Mouse (Mus musculus) midbrain, postnatal 0 days (tissue): ENCODE measurements around the gene Isca2. TPM values are rescaled to one million over a fixed set of nuclear protein-coding genes. Genes with fewer than 3 reads are reported as not detected.

Experiments used
- ATAC-seq: fragments of 200-750 bp; cut with Nextera tagmentation; 2 replicates; pipeline ENCODE4 v1.8.0; 2017; ENCODE audit warnings: moderate number of reproducible peaks, mild to moderate bottlenecking, moderate TSS enrichment, moderate library complexity; ENCODE audit not compliant: low FRiP score
- DNase-seq: peaks from one replicate; pipeline ENCODE4 v3.0.0-alpha.2; 2015; ENCODE audit warnings: low spot score
- H3K27ac ChIP-seq: fragments of 300-500 bp; sonication (generic); 2 replicates; pipeline ENCODE4 v1.5.1; 2014; ENCODE audit warnings: low read depth, mild to moderate bottlenecking, low read length, mixed read lengths
- H3K27me3 ChIP-seq: fragments of 300-500 bp; sonication (generic); 2 replicates; pipeline ENCODE4 v1.6.1; 2014; ENCODE audit warnings: low read length, control low read depth, mixed read lengths; ENCODE audit not compliant: insufficient read depth
- H3K36me3 ChIP-seq: fragments of 300-500 bp; sonication (generic); 2 replicates; pipeline ENCODE4 v1.6.1; 2014; ENCODE audit warnings: low read length, control low read depth, mixed read lengths; ENCODE audit not compliant: insufficient read depth
- H3K4me1 ChIP-seq: fragments of 300-500 bp; sonication (generic); 2 replicates; pipeline ENCODE4 v1.6.1; 2014; ENCODE audit warnings: mild to moderate bottlenecking, control low read depth, antibody characterized with exemption, low read length, mixed read lengths; ENCODE audit not compliant: insufficient read depth
- H3K4me2 ChIP-seq: fragments of 300-500 bp; sonication (generic); 2 replicates; pipeline ENCODE4 v1.6.1; 2014; ENCODE audit warnings: low read depth, mild to moderate bottlenecking, low read length, mixed read lengths; ENCODE audit not compliant: poor library complexity, severe bottlenecking
- H3K4me3 ChIP-seq: fragments of 300-500 bp; sonication (generic); 2 replicates; pipeline ENCODE4 v1.5.1; 2014; ENCODE audit warnings: low read depth, mild to moderate bottlenecking, low read length, moderate library complexity
- H3K9ac ChIP-seq: fragments of 300-500 bp; sonication (generic); replicated peaks from 2 replicates; pipeline ENCODE4 v1.6.1; 2014; ENCODE audit warnings: mild to moderate bottlenecking, low read length, moderate library complexity, mixed read lengths; ENCODE audit not compliant: poor library complexity, severe bottlenecking
- H3K9me3 ChIP-seq: fragments of 300-500 bp; sonication (generic); 2 replicates; pipeline ENCODE4 v1.6.1; 2016; ENCODE audit warnings: low read length, control low read depth
- CTCF ChIP-seq: IDR thresholded peaks from 2 replicates; pipeline ENCODE4 v1.5.1; 2016; ENCODE audit warnings: antibody characterized with exemption, mild to moderate bottlenecking
- WGBS: fragments of 180-500 bp; shearing (Covaris S2); extraction: QIAGEN DNeasy Blood & Tissue Kit; methylation state at CpG from one replicate; pipeline ENCODE4 v1.1.7; 2014; 5-methylcytosine and 5-hydroxymethylcytosine counted together
- polyA plus RNA-seq: library from polyadenylated mRNA; unstranded; fragments of >200 nt; fragmentation: Nextera tagmentation; extraction: Ambion mirVana; gene quantifications from 2 replicates; pipeline ENCODE4 v1.2.1, GENCODE M21; 2015
- total RNA-seq: library from RNA; depleted of rRNA; stranded (reverse); fragments of >200 nt; gene quantifications from 2 replicates; pipeline ENCODE4 v1.2.3, GENCODE M21; 2014; rRNA removed

The Isca2 gene
- total RNA-seq (58.8 and 63.7 TPM in 2 replicates), polyA plus RNA-seq (119 and 127 TPM in 2 replicates)

DNA sequence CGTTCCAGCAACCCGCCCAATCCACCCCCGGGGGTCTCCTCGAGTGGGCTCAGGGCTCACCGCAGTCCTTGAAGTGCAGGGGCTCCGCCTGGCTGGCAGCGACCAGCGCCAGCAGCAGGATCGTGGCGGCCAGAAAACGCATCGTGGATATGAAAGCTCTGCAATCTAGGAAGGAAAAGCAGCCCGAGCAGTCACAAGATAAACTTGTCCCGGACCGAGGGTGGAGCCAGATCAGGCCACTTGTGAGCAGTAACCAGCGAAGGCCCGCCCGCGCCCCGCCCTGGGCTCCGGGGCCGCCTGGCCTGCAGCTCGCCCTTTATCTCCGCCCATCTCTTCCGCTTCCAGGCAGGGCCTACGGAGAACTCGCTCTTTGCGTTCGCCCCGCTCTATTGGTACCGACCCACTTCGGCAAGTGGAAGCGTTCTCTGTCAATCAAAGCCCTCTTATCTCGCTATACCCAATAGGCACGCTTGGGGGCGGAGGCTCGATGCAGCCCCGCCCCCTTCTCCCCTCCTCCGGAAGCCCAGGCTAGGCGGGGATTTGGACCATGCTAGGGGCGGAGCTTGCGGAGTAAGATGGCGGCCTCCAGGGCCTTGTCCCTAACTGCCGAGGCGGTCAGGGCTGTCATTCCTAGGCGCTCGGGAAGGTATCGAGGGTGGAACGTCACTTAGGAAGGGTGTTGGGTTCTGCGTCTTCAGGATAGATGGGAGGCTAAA is at the start of gene Isca2, which contains the start of gene Npc2:
TSS of gene Isca2 (plus strand) at position 526 of the 716 bp plus-strand sequence.
TSS of gene Npc2 (minus strand) at position 427 of the 716 bp plus-strand sequence.
- peak within 1 kb of the TSS; percentile 62 for H3K4me3 ChIP-seq
- 1% methylated on average over 49 of the region's 50 CpGs for WGBS
- H3K27me3 ChIP-seq = no peaks in the 10 kb centered on the region

DNA sequence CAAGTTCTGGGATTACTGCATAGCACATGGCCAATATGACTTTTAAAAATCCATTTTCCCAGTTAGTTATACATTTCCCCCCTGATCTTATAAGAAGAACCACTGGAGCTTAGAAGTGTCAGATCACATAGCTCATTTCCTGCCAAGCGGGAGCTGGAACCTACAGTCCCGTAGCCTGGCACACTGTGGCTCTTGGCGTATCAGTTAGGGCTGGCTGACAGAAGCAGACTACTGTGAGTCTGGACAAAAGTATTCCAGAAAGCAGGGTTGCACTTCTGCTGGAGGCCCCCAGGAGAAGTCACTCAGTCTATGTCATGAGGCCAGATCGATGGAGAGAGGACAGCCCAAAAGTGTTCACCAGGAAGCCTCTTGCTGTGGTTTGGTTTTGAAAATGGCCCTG is 46.7 kb upstream of the Isca2 start:
- 83% methylated on average over 4 of the region's 4 CpGs for WGBS
- no peaks in the 10 kb centered on the region for H3K4me1 ChIP-seq
- H3K36me3 ChIP-seq = no peaks in the 10 kb centered on the region
- TF ChIP-seq CTCF = no peak
- H3K27me3 ChIP-seq = no peaks in the 10 kb centered on the region
- H3K27ac ChIP-seq = no peak overlapping the region
- no peaks in the 10 kb centered on the region for H3K9me3 ChIP-seq
- DNase-seq (no peak), ATAC-seq (no peak)
- H3K4me2 ChIP-seq = no peak overlapping the region
- no peak overlapping the region for H3K4me3 ChIP-seq
- no peak overlapping the region for H3K9ac ChIP-seq

More for the DNA sequence above, at the start of gene Isca2, which contains the start of gene Npc2:
- ATAC-seq (peak; percentile 97), DNase-seq (peak; percentile 100)
- Histone ChIP-seq H3K4me1 (peaks cover 6% of the 10 kb centered on the region; the same call in 1 of the 2 replicates), H3K36me3 (no peaks in the 10 kb centered on the region), H3K4me2 (peak within 1 kb of the TSS; percentile 89), H3K9me3 (no peaks in the 10 kb centered on the region), H3K9ac (peak within 1 kb of the TSS; percentile 86), H3K27ac (peak within 1 kb of the TSS; percentile 84)
- TF ChIP-seq CTCF = peak; percentile 29; the same call in 1 of the 2 replicates

DNA sequence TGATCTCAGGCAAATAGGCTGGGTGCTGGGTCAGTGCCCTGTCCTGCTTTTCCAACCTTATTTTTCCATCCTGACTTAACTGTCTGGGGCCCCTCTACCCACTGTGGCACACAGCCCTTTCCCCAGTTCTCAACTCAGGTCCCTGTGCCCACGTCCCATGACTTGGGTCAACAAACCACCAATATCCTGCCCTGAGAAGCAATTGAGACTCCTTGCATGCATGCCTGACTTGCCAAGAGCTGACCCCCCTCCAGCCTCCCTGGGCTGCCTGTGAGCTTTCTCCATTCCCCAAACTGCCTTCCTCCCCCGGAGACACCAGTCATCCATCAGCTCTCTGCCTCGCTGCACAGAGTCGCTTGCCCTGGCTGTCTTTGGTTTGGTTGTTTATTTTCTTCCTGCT is 46.1 kb upstream of the Isca2 start:
- no peak overlapping the region for H3K9ac ChIP-seq
- no peak for DNase-seq
- H3K4me3 ChIP-seq = no peak overlapping the region
- ATAC-seq = no peak
- no peak overlapping the region for H3K27ac ChIP-seq
- H3K9me3 ChIP-seq = no peaks in the 10 kb centered on the region
- H3K27me3 ChIP-seq = no peaks in the 10 kb centered on the region
- H3K4me2 ChIP-seq = no peak overlapping the region
- no peaks in the 10 kb centered on the region for H3K4me1 ChIP-seq
- no peaks in the 10 kb centered on the region for H3K36me3 ChIP-seq
- 52% methylated on average over 4 of the region's 4 CpGs for WGBS
- no peak for TF ChIP-seq CTCF

DNA sequence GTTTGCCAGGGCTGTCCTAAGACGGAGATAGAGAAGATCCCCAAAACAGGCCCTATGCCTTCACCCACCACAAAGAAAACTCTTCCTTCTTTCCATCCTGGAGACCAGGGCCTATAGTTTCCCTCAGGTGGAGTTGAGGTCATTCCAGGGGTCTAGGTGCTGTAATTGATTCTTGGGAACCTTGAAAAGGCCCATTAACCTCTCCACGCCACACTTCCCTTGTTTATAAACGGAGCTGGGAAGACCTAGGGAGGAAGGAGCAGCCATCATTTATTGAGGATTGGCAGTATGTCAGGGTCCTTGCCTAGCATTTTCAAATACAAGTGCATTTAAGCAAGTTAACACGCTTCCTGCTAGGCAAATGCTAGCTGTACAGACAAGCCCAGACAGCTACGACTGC is 45.6 kb upstream of the Isca2 start:
- no peaks in the 10 kb centered on the region for H3K9me3 ChIP-seq
- H3K36me3 ChIP-seq = no peaks in the 10 kb centered on the region
- TF ChIP-seq CTCF = no peak
- no peak overlapping the region for H3K4me3 ChIP-seq
- H3K27ac ChIP-seq = no peak overlapping the region
- H3K4me2 ChIP-seq = no peak overlapping the region
- 78% methylated on average over 5 of the region's 5 CpGs for WGBS
- ATAC-seq = no peak
- H3K9ac ChIP-seq = no peak overlapping the region
- no peak for DNase-seq
- no peaks in the 10 kb centered on the region for H3K4me1 ChIP-seq
- no peaks in the 10 kb centered on the region for H3K27me3 ChIP-seq

DNA sequence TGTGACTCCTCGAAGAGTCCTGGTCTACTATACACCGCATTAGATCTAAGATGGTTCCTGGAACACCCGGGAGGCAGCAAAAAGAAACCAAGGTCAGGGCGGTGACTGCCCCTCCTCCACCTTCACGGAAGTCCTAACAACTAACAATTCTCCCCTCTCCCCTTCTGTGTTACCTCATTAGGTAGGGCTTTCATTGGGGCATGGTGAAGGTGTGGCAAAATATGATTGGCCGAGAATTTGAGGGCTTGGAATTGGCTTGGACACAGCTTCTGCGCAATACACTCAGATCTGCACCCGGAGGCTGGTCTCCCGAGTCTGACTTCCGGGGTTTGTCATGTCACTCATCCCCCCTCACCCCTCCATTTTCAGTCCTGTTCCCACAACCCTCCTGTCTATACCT is 44.6 kb upstream of the Isca2 start:
- no peak for DNase-seq
- Histone ChIP-seq H3K36me3 (no peaks in the 10 kb centered on the region), H3K4me1 (no peaks in the 10 kb centered on the region), H3K4me2 (no peak overlapping the region), H3K9me3 (no peaks in the 10 kb centered on the region), H3K9ac (no peak overlapping the region), H3K4me3 (no peak overlapping the region), H3K27ac (no peak overlapping the region), H3K27me3 (no peaks in the 10 kb centered on the region)
- no peak for TF ChIP-seq CTCF
- no peak for ATAC-seq
- WGBS = 96% methylated on average over 10 of the region's 10 CpGs

DNA sequence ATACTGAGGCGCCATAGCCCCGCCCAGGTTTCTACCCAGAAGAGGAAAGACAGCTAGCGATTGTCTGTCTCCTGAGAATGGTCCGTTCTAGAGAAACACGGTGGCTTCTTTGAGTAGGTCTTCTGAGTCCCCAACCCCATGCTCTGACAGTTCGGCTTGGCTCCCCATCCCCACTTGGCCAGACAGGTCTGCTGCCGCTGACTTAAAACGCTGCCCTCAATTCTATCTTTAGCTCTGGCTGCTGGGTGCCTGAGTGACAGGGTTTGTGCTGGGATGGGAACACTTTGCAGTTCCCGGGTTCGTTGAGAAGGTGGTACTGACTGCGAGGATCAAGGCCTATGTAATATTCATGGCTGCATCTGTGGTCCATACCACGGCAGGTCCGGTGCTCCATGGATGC is 39.7 kb upstream of the Isca2 start:
- 76% methylated on average over 13 of the region's 13 CpGs for WGBS
- H3K27me3 ChIP-seq = no peaks in the 10 kb centered on the region
- H3K4me3 ChIP-seq = no peak overlapping the region
- no peak for TF ChIP-seq CTCF
- H3K4me2 ChIP-seq = no peak overlapping the region
- no peaks in the 10 kb centered on the region for H3K36me3 ChIP-seq
- no peak overlapping the region for H3K27ac ChIP-seq
- no peaks in the 10 kb centered on the region for H3K9me3 ChIP-seq
- no peak for ATAC-seq
- H3K4me1 ChIP-seq = no peaks in the 10 kb centered on the region
- no peak for DNase-seq
- no peak overlapping the region for H3K9ac ChIP-seq
